Mouse (Mus musculus): ENCODE measurements at regions not wholly inside any gene's neighbourhood (a gene's known extent, or its start where the extent isn't known, plus 50 kb on each side); places are given as distances from the start of the nearest gene placed in this dataset.

- DNase-seq, result no peak
These were observed 718.2 kb downstream of the Trim52 start for GRCm38 (mm10) chr14:106824100-106824706.

GRCm38 (mm10) chr14:106835705-106836104, 729.7 kb downstream of the Trim52 start:
- no peak for DNase-seq

GRCm38 (mm10) chr14:106836179-106836578, 730.2 kb downstream of the Trim52 start:
- peak; percentile 39 for DNase-seq

Data from embryo, embryonic 11 days (tissue).